Mouse (Mus musculus) liver, embryonic 14.5 days (tissue): ENCODE measurements at regions not wholly inside any gene's neighbourhood (a gene's known extent, or its start where the extent isn't known, plus 50 kb on each side); places are given as distances from the start of the nearest gene placed in this dataset.

ENCODE experiments used
- ATAC-seq: fragments of 200-750 bp; cut with Nextera tagmentation; 2 replicates; pipeline ENCODE4 v1.8.0; 2017; ENCODE audit warnings: moderate number of reproducible peaks, mild to moderate bottlenecking, moderate library complexity; ENCODE audit not compliant: insufficient read depth
- DNase-seq, 3 experiments: peaks; one replicate each; pipeline ENCODE4 v3.0.0-alpha.2; 2012 to 2013; ENCODE audit warnings: low read depth in 3 of 3, low spot score in 3 of 3
- H3K27ac ChIP-seq: fragments of 300-500 bp; sonication (generic); 2 replicates; pipeline ENCODE4 v1.5.1; 2014; ENCODE audit warnings: moderate library complexity, mild to moderate bottlenecking, control low read depth, inconsistent platforms
- H3K27me3 ChIP-seq: fragments of 300-500 bp; sonication (generic); 2 replicates; pipeline ENCODE4 v1.6.1; 2014; ENCODE audit warnings: mild to moderate bottlenecking, low read length, moderate library complexity; ENCODE audit not compliant: control insufficient read depth, insufficient read depth
- H3K36me3 ChIP-seq: fragments of 300-500 bp; sonication (generic); replicated peaks from 2 replicates; pipeline ENCODE4 v1.6.1; 2014; ENCODE audit warnings: low read depth; ENCODE audit not compliant: control insufficient read depth, insufficient read depth
- H3K4me1 ChIP-seq, 2 experiments: fragments of 200-500 bp in 1 of 2; fragments of 300-500 bp in 1 of 2; sonication (generic) in 1 of 2; replicated peaks; 2 replicates each; pipeline ENCODE4 v1.6.1; 2012 to 2014; ENCODE audit warnings: antibody characterized with exemption in 1 of 2, inconsistent platforms in 1 of 2, low read length in 1 of 2; ENCODE audit not compliant: control insufficient read depth in 2 of 2, insufficient read depth in 2 of 2
- H3K4me2 ChIP-seq: fragments of 300-500 bp; sonication (generic); 2 replicates; pipeline ENCODE4 v1.6.1; 2014; ENCODE audit warnings: low read depth, mild to moderate bottlenecking, control low read depth, moderate library complexity
- H3K4me3 ChIP-seq, 2 experiments: fragments of 200-500 bp in 1 of 2; fragments of 300-500 bp in 1 of 2; sonication (generic) in 1 of 2; 2 replicates each; pipeline ENCODE4 v1.5.1; 2012 to 2014; ENCODE audit warnings: low read depth in 2 of 2, low read length in 2 of 2, mild to moderate bottlenecking in 2 of 2, control low read depth in 1 of 2, inconsistent platforms in 1 of 2, moderate library complexity in 1 of 2; ENCODE audit not compliant: insufficient read depth in 1 of 2
- H3K9ac ChIP-seq: fragments of 300-500 bp; sonication (generic); replicated peaks from 2 replicates; pipeline ENCODE4 v1.6.1; 2014; ENCODE audit warnings: mild to moderate bottlenecking, control low read depth, moderate library complexity
- H3K9me3 ChIP-seq: fragments of 300-500 bp; sonication (generic); 2 replicates; pipeline ENCODE4 v1.6.1; 2016; ENCODE audit warnings: low read length, mixed read lengths; ENCODE audit not compliant: control insufficient read depth
- CTCF ChIP-seq: IDR thresholded peaks from 2 replicates; pipeline ENCODE4 v1.5.1; 2016; ENCODE audit warnings: antibody characterized with exemption, low read depth, control low read depth
- EP300 ChIP-seq: IDR thresholded peaks from 2 replicates; pipeline ENCODE4 v1.6.1; 2016; ENCODE audit warnings: antibody characterized with exemption, low read depth
- WGBS: fragments of 180-500 bp; shearing (Covaris S2); extraction: QIAGEN DNeasy Blood & Tissue Kit; methylation state at CpG from one replicate; pipeline ENCODE4 v1.1.7; 2014; ENCODE audit not compliant: insufficient replicate concordance; 5-methylcytosine and 5-hydroxymethylcytosine counted together

- Histone ChIP-seq H3K4me2 (no peak overlapping the region), H3K9me3 (no peaks in the 10 kb centered on the region)
- WGBS, result 49% methylated on average over 7 of the region's 7 CpGs
Measured at GRCm38 (mm10) chr17:45889051-45889450, 143.1 kb downstream of the Vegfa start.

GRCm38 (mm10) chr17:45886420-45887049 is 145.6 kb downstream of the Vegfa start:
- H3K27me3 ChIP-seq, result no peaks in the 10 kb centered on the region
- peak overlapping the region; percentile 9; the same call in 1 of the 2 replicates for H3K4me2 ChIP-seq
- DNase-seq (no peak), ATAC-seq (no peak)
- no peak overlapping the region for H3K4me3 ChIP-seq
- TF ChIP-seq CTCF (no peak), EP300 (no peak)
- no peaks in the 10 kb centered on the region for H3K36me3 ChIP-seq
- no peaks in the 10 kb centered on the region for H3K9me3 ChIP-seq
- H3K9ac ChIP-seq, result no peak overlapping the region
- peaks cover 0 to 2% of the 10 kb centered on the region in 2 experiments; a peak in 2 of 4 replicates for H3K4me1 ChIP-seq
- WGBS, result 15% methylated on average over 17 of the region's 17 CpGs
- no peak overlapping the region for H3K27ac ChIP-seq

More at GRCm38 (mm10) chr17:45889051-45889450, 143.1 kb downstream of the Vegfa start:
- DNase-seq (no peak), ATAC-seq (no peak)
- Histone ChIP-seq H3K9ac (no peak overlapping the region), H3K4me1 (peaks cover 0 to 2% of the 10 kb centered on the region in 2 experiments; a peak in 1 of 4 replicates), H3K27me3 (no peaks in the 10 kb centered on the region), H3K4me3 (no peak overlapping the region), H3K36me3 (no peaks in the 10 kb centered on the region), H3K27ac (no peak overlapping the region)
- TF ChIP-seq CTCF, result no peak
- no peak for TF ChIP-seq EP300

DNA sequence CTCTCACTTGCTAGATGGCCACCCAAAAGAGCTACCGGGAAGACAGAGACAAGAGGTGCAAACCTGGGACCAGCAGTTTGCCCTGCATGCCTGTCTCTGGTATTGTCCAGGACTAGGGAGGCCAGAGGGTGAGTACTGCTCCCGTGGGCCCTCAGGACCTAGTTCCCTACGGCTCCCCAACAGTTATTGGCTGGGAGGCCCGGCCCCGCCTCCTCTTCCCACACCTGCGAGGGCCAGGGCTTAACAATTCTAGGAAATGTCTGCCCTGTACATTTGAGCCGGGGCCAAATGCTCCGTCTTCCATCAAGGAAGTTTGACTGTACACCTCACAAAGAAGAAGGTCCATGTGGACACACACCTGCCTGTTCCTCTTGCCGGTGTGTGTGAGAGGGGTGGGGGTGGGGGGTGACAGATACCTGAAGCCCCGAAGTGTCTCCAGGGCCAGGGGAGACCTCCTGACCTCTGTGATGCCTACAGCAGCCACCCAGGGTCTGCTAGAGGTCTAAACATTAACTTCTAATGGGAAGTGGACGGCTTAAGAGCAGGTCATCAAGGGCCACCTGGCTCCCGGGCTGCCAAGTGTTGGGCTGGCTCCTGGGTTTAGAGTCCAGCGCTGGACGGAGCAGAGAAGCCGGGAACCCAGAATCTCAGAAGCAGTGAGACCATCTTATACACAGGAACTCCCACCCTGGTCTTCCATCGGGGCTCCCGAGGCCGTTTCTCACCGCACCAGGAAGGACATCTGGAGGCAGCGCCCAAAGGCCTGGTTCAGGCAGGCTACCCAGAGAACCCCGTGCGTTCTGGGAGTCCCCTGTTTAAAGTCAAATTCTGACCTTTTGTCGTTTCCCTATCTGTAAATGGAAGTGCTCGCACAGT is 146.5 kb downstream of the Vegfa start:
- no peaks in the 10 kb centered on the region for H3K27me3 ChIP-seq
- TF ChIP-seq CTCF, result no peak
- TF ChIP-seq EP300, result no peak
- no peak for DNase-seq
- no peaks in the 10 kb centered on the region for H3K9me3 ChIP-seq
- ATAC-seq, result peak; percentile 57; the same call in 1 of the 2 replicates
- H3K9ac ChIP-seq, result no peak overlapping the region
- peak overlapping the region; percentile 9; the same call in 1 of the 2 replicates for H3K4me2 ChIP-seq
- H3K4me1 ChIP-seq, result peaks cover 0 to 2% of the 10 kb centered on the region in 2 experiments; a peak in 2 of 4 replicates
- no peak overlapping the region for H3K4me3 ChIP-seq
- H3K36me3 ChIP-seq, result no peaks in the 10 kb centered on the region
- H3K27ac ChIP-seq, result no peak overlapping the region
- WGBS, result 34% methylated on average over 24 of the region's 24 CpGs

DNA sequence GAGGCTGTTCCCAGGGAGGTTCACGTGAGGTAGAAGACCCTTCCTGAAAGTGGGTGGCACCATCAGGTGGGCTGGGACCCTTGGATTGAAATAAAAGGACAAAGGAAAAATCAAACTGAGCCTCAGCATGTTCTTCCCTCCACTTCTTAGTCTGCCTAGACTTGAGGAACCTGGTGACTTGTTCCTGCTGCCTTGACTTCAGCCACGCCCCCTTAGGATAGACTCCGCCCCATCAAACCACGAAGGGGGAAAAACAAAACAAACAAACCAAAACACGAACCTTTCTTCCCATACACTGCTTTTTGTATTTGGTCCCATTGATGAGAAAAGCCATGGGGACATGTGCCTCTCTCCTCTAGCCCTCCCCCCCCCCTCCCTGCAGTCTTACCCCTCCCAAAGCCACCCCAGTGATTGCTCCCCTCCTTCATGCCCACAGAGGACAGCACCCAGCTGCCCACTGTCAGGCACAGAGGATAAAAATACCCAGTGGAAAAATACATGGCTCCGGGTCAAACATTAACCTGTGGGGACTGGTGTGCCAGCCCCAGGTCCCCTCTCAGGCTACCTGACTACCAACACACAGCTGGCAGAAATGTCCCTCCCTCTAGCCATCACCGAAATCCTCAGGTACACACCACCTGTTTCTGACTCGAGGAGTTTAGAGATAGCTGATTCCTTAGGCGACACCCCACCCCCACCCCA is 148.0 kb downstream of the Vegfa start:
- no peak for DNase-seq
- no peak overlapping the region for H3K27ac ChIP-seq
- no peak overlapping the region for H3K9ac ChIP-seq
- no peak overlapping the region for H3K4me3 ChIP-seq
- no peaks in the 10 kb centered on the region for H3K9me3 ChIP-seq
- WGBS, result 37% methylated on average over 9 of the region's 9 CpGs
- H3K4me1 ChIP-seq, result peaks cover 0 to 2% of the 10 kb centered on the region in 2 experiments; a peak in 2 of 4 replicates
- no peaks in the 10 kb centered on the region for H3K27me3 ChIP-seq
- TF ChIP-seq CTCF (no peak), EP300 (no peak)
- H3K36me3 ChIP-seq, result no peaks in the 10 kb centered on the region
- H3K4me2 ChIP-seq, result no peak overlapping the region
- ATAC-seq, result no peak
